Mouse (Mus musculus) urinary bladder, postnatal 0 days (tissue): ENCODE results near the gene Sgf29. TPM values are rescaled to one million over a fixed set of nuclear protein-coding genes. Genes with fewer than 3 reads are reported as not detected.

Experiments
- polyA plus RNA-seq: library from polyadenylated mRNA; unstranded; fragments of >200 nt; fragmentation: Nextera tagmentation; extraction: Ambion mirVana; gene quantifications from 2 replicates; pipeline ENCODE4 v1.2.1, GENCODE M21; 2015

The Sgf29 gene
- polyA plus RNA-seq, result 24.1 and 28.7 TPM in 2 replicates

GRCm38 (mm10) chr7:126649231-126650051 is at the start of gene Sgf29:
Gene Sgf29 (plus strand): TSS chr7:126649309.

DNA sequence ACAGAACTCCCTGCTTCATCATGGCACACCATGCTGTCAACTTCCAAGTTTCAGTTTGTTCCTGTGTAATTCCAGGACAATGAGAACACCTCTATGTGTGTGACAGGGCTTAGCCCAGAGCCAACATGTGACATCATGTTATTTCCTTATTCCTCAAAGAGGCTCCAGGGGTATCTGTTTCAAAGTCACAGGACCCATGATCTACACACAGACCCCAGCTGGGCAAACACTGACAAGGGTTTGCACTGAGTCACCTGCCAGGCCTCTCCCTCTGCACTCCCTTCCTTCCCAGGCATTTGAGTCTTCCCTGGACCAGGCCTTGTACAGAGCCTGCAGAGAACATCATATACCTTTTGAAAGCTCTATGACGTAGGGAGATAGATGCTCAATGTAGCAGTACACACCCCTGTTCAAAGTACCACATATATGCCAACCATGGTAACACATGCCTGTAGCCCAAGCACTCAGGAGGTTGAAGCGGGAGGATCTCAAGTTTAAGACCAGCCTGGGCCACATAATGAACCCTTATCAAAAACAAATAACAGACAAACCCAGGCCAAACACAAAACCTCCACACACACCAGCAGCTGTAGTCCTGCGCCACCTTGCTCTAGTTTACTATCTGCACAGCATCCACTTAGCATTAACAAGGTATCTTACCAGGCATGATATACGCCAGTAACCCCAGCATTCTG is 18.1 kb upstream of the Sgf29 start, which contains the start of gene Nupr1:
Gene Nupr1 (minus strand): TSS at position 38 of the 695 bp plus-strand sequence.

GRCm38 (mm10) chr7:126676207-126676606 is 27.1 kb downstream of the Sgf29 start, which contains the start of gene Sult1a1:
Gene Sult1a1 (minus strand): TSS chr7:126676432.

GRCm38 (mm10) chr7:126695210-126695611 is 46.1 kb downstream of the Sgf29 start, which contains the start of gene Bola2:
Gene Bola2 (plus strand): TSS chr7:126695401.

GRCm38 (mm10) chr7:126695631-126696207 is 46.6 kb downstream of the Sgf29 start, which contains the start of gene Slx1b:
Gene Slx1b (minus strand): TSS chr7:126695784.

DNA sequence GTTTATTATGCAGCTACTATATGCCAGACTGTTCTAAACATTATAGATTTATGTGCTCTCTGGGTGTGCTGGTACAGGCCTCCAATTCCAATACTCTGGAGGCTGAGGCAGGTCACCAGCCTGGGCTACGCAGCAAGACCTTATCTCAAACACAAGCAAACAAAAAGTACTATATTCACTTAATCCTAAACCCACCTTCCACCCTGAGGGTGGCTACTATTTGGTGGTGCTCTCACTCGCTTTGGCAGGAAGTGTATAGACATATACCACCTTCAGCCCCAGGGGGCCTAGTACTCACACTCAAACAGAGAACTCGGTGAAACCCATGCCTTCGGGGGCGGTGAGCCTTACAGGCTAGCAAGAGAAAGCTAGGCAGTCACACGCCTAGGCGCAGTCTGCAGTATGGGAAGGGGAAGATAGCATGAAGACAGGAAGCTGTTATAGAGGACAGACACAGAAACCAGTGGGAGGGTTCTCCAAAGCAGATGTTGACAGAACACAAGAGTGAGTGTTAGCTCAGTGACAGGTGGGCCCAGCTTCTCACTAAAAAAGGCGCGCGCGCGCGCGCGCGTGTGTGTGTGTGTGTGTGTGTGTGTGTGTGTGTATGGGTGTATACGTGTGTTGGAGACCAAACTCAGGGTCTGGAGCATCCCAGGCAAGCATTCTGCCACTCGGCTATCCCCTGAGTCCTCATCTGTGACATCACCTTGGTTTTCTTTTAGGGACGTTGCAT is 58.5 kb downstream of the Sgf29 start, which contains the start of gene Coro1a:
Gene Coro1a (minus strand): TSS at position 346 of the 733 bp plus-strand sequence.

Other genes with a start within 250 kb of the Sgf29 start
- gene Cd19, start 234.4 kb upstream of the Sgf29 start, polyA plus RNA-seq, result 0.35 TPM in 1 of 2 replicates, not detected in the other
- gene Rabep2, start 220.6 kb upstream of the Sgf29 start, polyA plus RNA-seq, result 14.2 and 17.6 TPM in 2 replicates
- 0.41 and 0.55 TPM in 2 replicates for gene Atp2a1, start 186.2 kb upstream of the Sgf29 start, polyA plus RNA-seq
- gene Sh2b1, start 173.9 kb upstream of the Sgf29 start, polyA plus RNA-seq, result 23.0 and 23.6 TPM in 2 replicates
- gene Tufm, start 161.9 kb upstream of the Sgf29 start, polyA plus RNA-seq, result 55.4 and 60.2 TPM in 2 replicates
- gene Atxn2l, start 145.9 kb upstream of the Sgf29 start, polyA plus RNA-seq, result 23.0 and 25.2 TPM in 2 replicates
- gene Eif3c, start 82.9 kb upstream of the Sgf29 start, polyA plus RNA-seq, result 152 and 161 TPM in 2 replicates
- gene Apobr, start 64.4 kb upstream of the Sgf29 start, polyA plus RNA-seq, result 2.1 and 3.6 TPM in 2 replicates
- 17.2 and 19.0 TPM in 2 replicates for gene Cln3, start 63.5 kb upstream of the Sgf29 start, polyA plus RNA-seq
- gene Il27, start 54.4 kb upstream of the Sgf29 start, polyA plus RNA-seq, result not detected in 2 replicates
- 62.7 and 73.5 TPM in 2 replicates for gene Nupr1, start 18.4 kb upstream of the Sgf29 start, polyA plus RNA-seq
- gene Sult1a1, start 27.1 kb downstream of the Sgf29 start, polyA plus RNA-seq, result 16.8 and 17.8 TPM in 2 replicates
- gene Bola2, start 46.1 kb downstream of the Sgf29 start, polyA plus RNA-seq, result 81.7 and 98.8 TPM in 2 replicates
- 4.7 and 5.1 TPM in 2 replicates for gene Slx1b, start 46.5 kb downstream of the Sgf29 start, polyA plus RNA-seq
- gene Coro1a, start 58.5 kb downstream of the Sgf29 start, polyA plus RNA-seq, result 15.1 and 33.5 TPM in 2 replicates
- gene Mapk3, start 110.3 kb downstream of the Sgf29 start, polyA plus RNA-seq, result 58.5 and 65.2 TPM in 2 replicates
- gene Gdpd3, start 117.0 kb downstream of the Sgf29 start, polyA plus RNA-seq, result 7.6 and 8.7 TPM in 2 replicates
- 67.6 and 97.6 TPM in 2 replicates for gene Ypel3, start 127.6 kb downstream of the Sgf29 start, polyA plus RNA-seq
- 0.12 and 0.15 TPM in 2 replicates for gene Tbx6, start 132.2 kb downstream of the Sgf29 start, polyA plus RNA-seq
- gene Ppp4c, start 143.2 kb downstream of the Sgf29 start, polyA plus RNA-seq, result 111 and 119 TPM in 2 replicates
- 0.17 and 0.30 TPM in 2 replicates for gene Fam57b, start 148.4 kb downstream of the Sgf29 start, polyA plus RNA-seq
- gene 4930451I11Rik, start 182.3 kb downstream of the Sgf29 start, polyA plus RNA-seq, result not detected in 2 replicates
- gene Doc2a, start 198.1 kb downstream of the Sgf29 start, polyA plus RNA-seq, result 0.08 TPM in 1 of 2 replicates, not detected in the other
- 9.5 and 10.4 TPM in 2 replicates for gene Hirip3, start 212.7 kb downstream of the Sgf29 start, polyA plus RNA-seq
- gene Ino80e, start 213.1 kb downstream of the Sgf29 start, polyA plus RNA-seq, result 45.1 and 48.6 TPM in 2 replicates
- 18.7 and 20.2 TPM in 2 replicates for gene Taok2, start 235.4 kb downstream of the Sgf29 start, polyA plus RNA-seq